Mouse (Mus musculus): ENCODE data around the gene Ceacam9.

Gene Ceacam9

GRCm38 (mm10) chr7:16739056-16739604 is 17.4 kb downstream of the Ceacam9 start:
- no peak for DNase-seq (ENCODE audit: low read depth in 2 of 2, low spot score in 2 of 2)

DNA sequence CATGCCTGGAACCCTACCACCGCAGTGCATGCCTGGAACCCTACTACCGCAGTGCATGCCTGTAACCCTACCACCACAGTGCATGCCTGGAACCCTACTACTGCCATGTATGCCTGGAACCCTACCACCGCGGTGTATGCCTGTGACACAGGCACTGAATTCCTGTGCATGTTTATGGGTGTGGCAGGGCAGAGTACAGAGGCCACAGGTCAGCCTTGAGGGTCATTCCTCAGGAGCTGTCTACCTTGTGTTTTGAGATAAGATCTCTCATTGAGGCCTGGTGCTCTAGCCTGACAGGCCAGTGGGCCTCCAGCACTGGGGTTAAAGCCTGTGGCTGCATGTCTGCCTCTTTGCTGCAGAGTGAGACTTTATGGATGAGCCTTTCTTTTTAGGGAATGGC is 23.6 kb downstream of the Ceacam9 start:
- no peak for DNase-seq (ENCODE audit: low read depth in 2 of 2, low spot score in 2 of 2)

DNA sequence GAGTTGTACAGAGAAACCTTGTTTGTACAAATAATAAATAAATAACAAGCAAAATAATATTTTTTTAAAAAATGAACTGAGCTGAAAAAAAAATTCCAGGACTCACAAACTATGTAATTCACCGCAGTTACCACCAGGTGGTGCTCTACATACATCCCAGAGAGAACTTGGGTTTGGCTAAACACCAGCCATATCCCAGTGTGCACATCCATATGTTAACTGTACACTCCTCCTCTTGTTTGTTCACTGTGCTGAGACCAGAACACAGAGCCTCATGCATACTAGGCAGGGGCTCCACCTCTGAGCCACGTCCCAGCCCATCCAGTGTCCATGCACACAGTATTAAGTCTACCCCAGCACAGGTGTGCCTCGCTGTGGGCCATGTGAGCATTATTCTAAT is 24.4 kb downstream of the Ceacam9 start:
- DNase-seq (ENCODE audit: low read depth in 2 of 2, low spot score in 2 of 2), result peak; percentile 20 to 44

DNA sequence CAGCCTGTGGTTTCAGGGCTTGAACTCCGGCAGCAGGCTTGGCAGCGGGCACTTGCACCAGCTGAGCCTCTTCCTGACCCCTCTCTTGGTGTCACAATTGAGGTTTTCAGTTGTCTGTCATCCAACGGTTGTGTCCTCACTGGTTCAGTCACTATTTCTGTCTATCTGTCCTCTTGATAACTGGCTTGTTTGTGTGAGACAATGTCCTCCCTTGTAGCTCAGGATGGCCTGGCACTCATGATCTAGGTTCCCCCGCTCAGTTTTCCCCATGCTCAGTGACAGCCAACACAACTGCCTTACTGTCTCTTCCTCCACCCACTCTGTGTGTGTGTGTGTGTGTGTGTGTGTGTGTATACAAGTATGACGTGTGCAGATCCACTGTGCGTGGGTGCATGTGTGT is 25.9 kb downstream of the Ceacam9 start:
- no peak for DNase-seq (ENCODE audit: low read depth in 2 of 2, low spot score in 2 of 2)

- no peak for DNase-seq (ENCODE audit: low read depth in 2 of 2, low spot score in 2 of 2)
Measured at GRCm38 (mm10) chr7:16752016-16752415, 30.3 kb downstream of the Ceacam9 start.

DNA sequence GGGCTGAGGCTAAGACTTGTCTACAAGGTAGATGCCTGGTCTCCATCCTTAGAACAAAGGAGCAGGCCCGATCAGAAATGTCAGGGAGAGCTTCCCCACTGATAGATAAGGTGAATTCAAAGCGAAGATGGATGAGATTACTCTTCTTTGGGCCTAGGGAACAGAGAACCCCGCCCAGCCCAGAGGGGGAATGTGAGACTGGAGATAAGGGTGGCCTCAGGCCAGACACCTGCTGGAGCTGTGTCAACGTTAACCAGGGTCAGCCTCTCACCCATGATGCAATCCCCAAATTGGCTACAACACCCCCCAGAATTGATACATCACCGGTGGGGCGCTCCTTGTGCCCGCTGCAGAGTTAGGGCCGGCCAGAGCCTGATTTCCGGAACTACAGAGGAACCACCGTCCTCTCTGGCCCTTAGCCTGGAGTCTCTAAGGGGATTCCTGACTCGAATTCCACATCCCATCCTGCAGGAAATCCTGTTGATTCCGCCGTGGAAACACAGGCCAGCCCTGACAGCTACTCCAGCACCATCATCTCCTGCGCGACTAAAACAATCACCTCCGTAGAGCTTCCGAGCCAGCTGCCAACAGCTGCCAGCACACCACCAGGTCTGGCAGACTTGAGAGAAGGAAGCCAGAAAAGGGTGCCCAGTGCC is 33.8 kb downstream of the Ceacam9 start:
- no peak for DNase-seq (ENCODE audit: low read depth in 2 of 2, low spot score in 2 of 2)

GRCm38 (mm10) chr7:16758872-16759574 is 37.3 kb downstream of the Ceacam9 start:
- no peak for DNase-seq (ENCODE audit: low read depth in 2 of 2, low spot score in 2 of 2)

- DNase-seq (ENCODE audit: low read depth in 2 of 2, low spot score in 2 of 2), result no peak
Measured at GRCm38 (mm10) chr7:16760292-16760691, 38.6 kb downstream of the Ceacam9 start.

- no peak for DNase-seq (ENCODE audit: low read depth in 2 of 2, low spot score in 2 of 2)
Measured at GRCm38 (mm10) chr7:16761005-16761481, 39.3 kb downstream of the Ceacam9 start.

DNA sequence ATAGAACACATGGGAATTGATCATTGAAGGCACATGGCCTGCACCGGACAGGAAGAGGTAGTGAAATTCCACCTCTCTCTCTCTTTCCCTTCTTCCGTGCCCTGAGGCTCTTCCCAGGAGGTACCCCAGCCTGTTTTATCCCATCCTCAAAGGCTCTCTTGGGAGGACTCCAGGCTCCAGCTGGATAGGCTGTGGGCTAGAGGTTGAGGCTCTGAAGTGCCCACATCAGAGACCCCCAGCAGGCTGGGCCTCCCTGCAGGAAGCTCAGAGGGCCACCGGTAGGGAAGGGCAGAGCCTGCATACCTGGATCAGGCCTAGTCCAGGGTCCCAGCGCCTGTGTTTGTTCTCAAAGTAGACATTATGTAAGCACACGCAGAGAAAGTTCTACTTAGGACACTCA is 39.9 kb downstream of the Ceacam9 start:
- DNase-seq (ENCODE audit: low read depth in 2 of 2, low spot score in 2 of 2), result no peak

GRCm38 (mm10) chr7:16763463-16764218 is 41.9 kb downstream of the Ceacam9 start:
- no peak for DNase-seq (ENCODE audit: low read depth in 2 of 2, low spot score in 2 of 2)

DNA sequence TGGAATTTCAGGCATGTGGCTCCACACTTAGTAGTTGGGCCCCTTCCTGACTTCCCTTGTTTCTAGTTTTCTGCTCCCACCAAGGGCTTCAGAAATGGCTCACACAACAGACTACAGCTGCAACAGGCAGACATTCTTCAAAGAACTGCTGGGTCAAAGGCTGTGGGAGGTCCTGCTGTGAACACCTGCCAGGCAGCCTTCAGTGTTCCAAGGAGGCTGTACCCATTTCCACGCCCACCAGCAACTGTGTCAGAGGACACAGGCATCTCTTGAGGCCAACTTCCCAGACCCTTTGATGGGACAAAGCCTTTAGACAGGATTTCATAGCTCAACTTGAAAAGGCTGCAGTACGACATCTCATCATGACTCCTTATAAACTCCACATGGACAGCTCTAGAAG is 44.7 kb downstream of the Ceacam9 start:
- DNase-seq (ENCODE audit: low read depth in 2 of 2, low spot score in 2 of 2), result no peak
